Mouse (Mus musculus) kidney, adult 8-10 months (tissue): Measurements from ENCODE around the gene Castor2.

ENCODE experiments used
- DNase-seq, 2 experiments: peaks; one replicate each; pipeline ENCODE4 v3.0.0; 2022

The Castor2 gene

GRCm38 (mm10) chr5:134102720-134103119 lies 3.2 kb downstream of the Castor2 start:
- no peak for DNase-seq

- no peak for DNase-seq
Observed at GRCm38 (mm10) chr5:134105829-134106228, 6.3 kb downstream of the Castor2 start.

GRCm38 (mm10) chr5:134114981-134115380 lies 15.5 kb downstream of the Castor2 start:
- DNase-seq: no peak

- no peak for DNase-seq
Observed at GRCm38 (mm10) chr5:134115639-134116259, 16.2 kb downstream of the Castor2 start.

- DNase-seq: no peak
Observed at GRCm38 (mm10) chr5:134118798-134119407, 19.4 kb downstream of the Castor2 start.

- no peak for DNase-seq
Observed at GRCm38 (mm10) chr5:134119481-134120120, 20.1 kb downstream of the Castor2 start.

GRCm38 (mm10) chr5:134120135-134120534 lies 20.6 kb downstream of the Castor2 start:
- no peak for DNase-seq

GRCm38 (mm10) chr5:134121138-134121892 lies 21.8 kb downstream of the Castor2 start:
- DNase-seq: no peak

- no peak for DNase-seq
Observed at GRCm38 (mm10) chr5:134121893-134122259, 22.4 kb downstream of the Castor2 start.

GRCm38 (mm10) chr5:134123846-134124245 lies 24.3 kb downstream of the Castor2 start:
- no peak for DNase-seq

- DNase-seq: no peak
Observed at GRCm38 (mm10) chr5:134126232-134126631, 26.7 kb downstream of the Castor2 start.

GRCm38 (mm10) chr5:134131586-134131985 lies 32.1 kb downstream of the Castor2 start:
- no peak for DNase-seq

- peak; percentile 14 to 23 for DNase-seq
Observed at GRCm38 (mm10) chr5:134136022-134136421, 36.5 kb downstream of the Castor2 start.

GRCm38 (mm10) chr5:134137933-134138332 lies 38.4 kb downstream of the Castor2 start:
- no peak for DNase-seq

GRCm38 (mm10) chr5:134139429-134139828 lies 39.9 kb downstream of the Castor2 start:
- no peak for DNase-seq

GRCm38 (mm10) chr5:134141236-134141635 lies 41.7 kb downstream of the Castor2 start:
- no peak for DNase-seq

- DNase-seq: no peak
Observed at GRCm38 (mm10) chr5:134142381-134142780, 42.9 kb downstream of the Castor2 start.

- DNase-seq: no peak
Observed at GRCm38 (mm10) chr5:134144986-134145385, 45.5 kb downstream of the Castor2 start.

- no peak for DNase-seq
Observed at GRCm38 (mm10) chr5:134147194-134147753, 47.8 kb downstream of the Castor2 start.

GRCm38 (mm10) chr5:134148153-134148552 lies 48.6 kb downstream of the Castor2 start:
- DNase-seq: no peak

GRCm38 (mm10) chr5:134151895-134152294 lies 52.4 kb downstream of the Castor2 start:
- DNase-seq: no peak

- no peak for DNase-seq
Observed at GRCm38 (mm10) chr5:134155916-134156466, 56.5 kb downstream of the Castor2 start.

GRCm38 (mm10) chr5:134164688-134165087 lies 65.2 kb downstream of the Castor2 start:
- DNase-seq: peak; percentile 70 to 85
